Mouse (Mus musculus) myocyte (in vitro differentiated cells): ENCODE results near the gene Cerk.

Experiments
- POLR2A ChIP-seq: IDR thresholded peaks from one replicate; pipeline ENCODE4 v1.6.1; 2011; ENCODE audit warnings: low read depth, mild to moderate bottlenecking, control low read depth, moderate library complexity; ENCODE audit not compliant: insufficient read length
- POLR2AphosphoS2 ChIP-seq: IDR thresholded peaks from one replicate; pipeline ENCODE4 v1.6.1; 2011; ENCODE audit warnings: low read depth, control low read depth; ENCODE audit not compliant: insufficient read length
- SRF ChIP-seq: IDR thresholded peaks from one replicate; pipeline ENCODE4 v1.6.1; 2011; ENCODE audit warnings: low read depth; ENCODE audit not compliant: control insufficient read depth, insufficient read length
- TCF12 ChIP-seq: IDR thresholded peaks from one replicate; pipeline ENCODE4 v1.6.1; 2011; ENCODE audit warnings: mild to moderate bottlenecking, control low read depth; ENCODE audit not compliant: poor library complexity, insufficient read depth, severe bottlenecking
- USF1 ChIP-seq: IDR thresholded peaks from one replicate; pipeline ENCODE4 v1.6.1; 2011; ENCODE audit warnings: low read depth, mild to moderate bottlenecking, control low read depth, moderate library complexity

GRCm38 (mm10) chr15:86104401-86105344, 81.3 kb downstream of the Cerk start:
- TF ChIP-seq USF1: no peak
- TF ChIP-seq POLR2A: no peak
- no peak for TF ChIP-seq TCF12
- TF ChIP-seq SRF: no peak
- TF ChIP-seq POLR2AphosphoS2: no peak
